Mouse (Mus musculus) spleen, adult 18-20 months (tissue): Measurements from ENCODE around the gene 4632433K11Rik.

Experiments
- DNase-seq, 2 experiments: peaks; one replicate each; pipeline ENCODE4 v3.0.0; 2022; ENCODE audit warnings: mixed read lengths in 2 of 2

The 4632433K11Rik gene

GRCm38 (mm10) chr7:5020000-5020681, 13.8 kb upstream of the 4632433K11Rik start, which contains the start of the genes Zfp865 and Ccdc106:
Gene Zfp865, plus strand, starts transcription at chr7:5020376.
Gene Ccdc106, plus strand, starts transcription at chr7:5020553.
- peak; percentile 96 to 99 for DNase-seq

DNA sequence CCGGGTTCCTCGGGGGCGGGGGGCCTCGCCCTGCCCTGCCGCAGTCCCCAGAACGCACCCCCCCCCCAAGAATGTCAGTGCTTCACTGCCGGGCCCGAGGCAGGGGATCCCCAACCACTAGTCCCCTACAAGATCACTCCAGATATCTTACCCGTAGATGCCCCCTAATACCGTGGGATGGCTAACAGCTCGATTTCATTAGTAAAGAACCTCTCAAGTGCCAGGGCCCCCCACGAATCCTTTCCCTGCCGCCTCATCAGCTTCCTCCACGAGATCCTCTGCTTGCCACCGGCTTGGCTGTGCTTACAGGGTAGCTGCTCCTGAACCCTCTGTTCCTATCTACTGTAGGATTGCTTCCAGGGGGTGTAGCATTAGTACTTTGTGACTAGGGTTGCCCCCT, 13.2 kb upstream of the 4632433K11Rik start:
- DNase-seq = no peak

DNA sequence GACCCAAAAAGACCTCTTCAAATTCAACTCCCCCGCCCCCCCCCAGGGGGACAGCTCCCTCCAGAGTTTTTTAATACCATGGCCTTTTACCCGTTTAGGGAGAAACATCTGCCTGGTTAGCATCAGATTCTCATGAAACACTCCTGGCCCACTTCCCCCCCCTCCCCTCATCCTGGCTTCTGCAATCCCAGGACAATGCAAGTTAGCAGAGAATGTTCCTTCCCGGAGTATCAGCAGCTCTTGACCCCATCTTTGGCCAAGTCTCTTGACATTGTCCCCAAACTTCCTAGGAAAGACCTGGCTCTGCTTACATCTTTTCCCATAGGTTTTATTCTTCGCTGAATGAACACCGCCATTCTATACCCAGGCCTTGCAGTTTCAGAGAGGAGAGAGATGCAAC, 12.7 kb upstream of the 4632433K11Rik start:
- DNase-seq = no peak

GRCm38 (mm10) chr7:5029543-5029942, 4.4 kb upstream of the 4632433K11Rik start:
- no peak for DNase-seq

- DNase-seq = no peak
Observed at GRCm38 (mm10) chr7:5029946-5030345, 4.0 kb upstream of the 4632433K11Rik start.

DNA sequence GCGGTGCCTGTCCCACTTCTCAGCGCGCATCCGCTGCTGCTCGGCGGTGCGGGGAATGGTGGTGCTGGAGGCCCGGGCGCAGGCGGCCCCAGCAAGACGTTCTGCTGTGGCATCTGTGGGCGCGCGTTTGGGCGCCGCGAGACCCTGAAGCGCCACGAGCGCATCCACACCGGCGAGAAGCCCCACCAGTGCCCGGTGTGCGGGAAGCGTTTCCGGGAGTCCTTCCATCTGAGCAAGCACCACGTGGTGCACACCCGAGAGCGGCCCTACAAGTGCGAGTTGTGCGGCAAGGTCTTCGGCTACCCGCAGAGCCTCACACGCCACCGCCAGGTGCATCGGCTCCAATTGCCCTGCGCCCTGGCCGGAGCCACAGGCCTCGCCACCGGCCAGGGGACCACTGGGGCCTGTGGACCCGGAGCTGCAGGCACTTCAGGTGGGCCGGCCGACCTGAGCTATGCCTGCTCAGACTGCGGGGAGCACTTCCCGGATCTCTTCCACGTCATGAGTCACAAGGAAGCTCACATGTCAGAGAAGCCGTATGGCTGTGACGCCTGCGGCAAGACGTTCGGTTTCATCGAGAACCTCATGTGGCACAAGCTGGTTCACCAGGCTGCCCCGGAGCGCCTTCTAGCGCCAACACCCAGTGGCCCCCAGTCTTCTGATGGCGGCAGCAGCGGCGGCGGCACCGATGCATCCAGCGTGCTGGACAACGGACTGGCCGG, 3.2 kb upstream of the 4632433K11Rik start:
- no peak for DNase-seq

GRCm38 (mm10) chr7:5031496-5031895, 2.4 kb upstream of the 4632433K11Rik start:
- DNase-seq = no peak

DNA sequence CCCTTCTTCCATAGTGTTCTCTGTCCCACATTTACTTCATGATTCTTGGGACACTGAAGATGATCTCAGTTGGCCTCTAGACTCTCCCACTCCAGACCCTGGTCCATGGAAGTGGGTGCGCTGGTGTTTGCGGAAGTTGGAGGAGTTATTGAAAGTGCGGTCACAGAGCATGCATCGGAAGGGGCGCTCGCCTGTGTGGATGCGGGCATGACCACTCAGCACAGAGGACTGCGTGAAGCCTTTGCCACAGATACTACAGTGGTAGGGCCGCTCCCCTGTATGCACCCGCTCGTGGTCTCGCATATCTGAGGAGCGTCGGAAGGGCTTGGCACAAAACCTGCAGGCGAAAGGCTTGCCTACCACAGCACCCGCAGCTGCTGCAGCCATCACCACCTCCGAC, 1.7 kb downstream of the 4632433K11Rik start:
- DNase-seq = no peak

- no peak for DNase-seq
Observed at GRCm38 (mm10) chr7:5036136-5036535, 2.2 kb downstream of the 4632433K11Rik start.

DNA sequence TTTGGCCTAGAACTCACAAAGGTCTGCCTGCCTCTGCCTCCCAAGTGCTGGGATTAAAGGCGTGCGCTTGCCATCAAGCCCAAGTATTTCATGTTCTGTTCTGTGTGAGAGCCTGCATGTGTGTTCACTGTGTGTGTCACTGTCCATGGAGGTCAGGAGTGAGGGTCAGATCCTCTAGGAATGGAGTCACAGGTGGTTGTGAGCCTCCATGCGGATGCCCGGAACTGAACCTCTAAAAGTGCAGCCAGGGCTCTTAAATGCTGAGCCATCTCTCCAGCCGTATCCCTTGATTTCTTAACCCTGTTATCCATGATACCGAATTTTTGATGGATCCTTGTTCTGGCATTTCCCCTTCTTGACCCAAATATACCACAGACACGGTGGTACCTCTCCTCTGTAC, 3.1 kb downstream of the 4632433K11Rik start:
- no peak for DNase-seq

- no peak for DNase-seq
Observed at GRCm38 (mm10) chr7:5037467-5037866, 3.5 kb downstream of the 4632433K11Rik start.

DNA sequence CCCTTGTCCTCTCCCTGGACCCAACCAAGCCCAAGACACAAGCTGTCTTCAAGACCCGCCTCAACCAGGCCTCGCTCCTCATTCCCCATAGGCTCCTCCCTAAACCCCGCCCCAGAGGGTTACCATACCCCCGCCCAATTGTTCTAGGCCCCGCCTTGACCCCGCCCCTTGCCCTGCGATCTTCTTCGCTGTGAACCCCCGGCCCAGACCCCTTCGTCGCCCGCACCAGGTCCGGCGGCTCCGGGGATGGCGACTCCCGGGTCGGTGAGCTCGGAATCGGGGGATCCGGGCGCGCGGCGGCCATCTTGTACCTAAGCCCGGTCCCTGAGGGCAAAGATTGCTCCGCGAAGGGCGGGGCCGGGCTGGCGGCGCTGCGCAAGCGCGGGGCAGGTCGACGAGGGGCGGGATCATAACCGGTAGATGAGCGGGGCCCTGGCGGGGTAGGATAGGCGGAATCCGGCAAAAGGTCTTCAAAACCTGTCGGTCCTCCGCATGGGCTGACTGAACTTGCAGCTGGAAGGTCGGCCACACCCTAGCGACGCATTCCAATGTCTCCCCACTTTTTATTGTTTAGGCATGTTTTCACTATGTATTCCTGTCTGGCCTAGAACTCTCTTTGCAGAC, 4.3 kb downstream of the 4632433K11Rik start, which contains the start of gene Zfp784:
Gene Zfp784, minus strand, starts transcription at position 338 of the 624 bp plus-strand sequence.
- peak; percentile 88 to 94 for DNase-seq

- DNase-seq = no peak
Observed at GRCm38 (mm10) chr7:5038940-5039339, 5.0 kb downstream of the 4632433K11Rik start.

DNA sequence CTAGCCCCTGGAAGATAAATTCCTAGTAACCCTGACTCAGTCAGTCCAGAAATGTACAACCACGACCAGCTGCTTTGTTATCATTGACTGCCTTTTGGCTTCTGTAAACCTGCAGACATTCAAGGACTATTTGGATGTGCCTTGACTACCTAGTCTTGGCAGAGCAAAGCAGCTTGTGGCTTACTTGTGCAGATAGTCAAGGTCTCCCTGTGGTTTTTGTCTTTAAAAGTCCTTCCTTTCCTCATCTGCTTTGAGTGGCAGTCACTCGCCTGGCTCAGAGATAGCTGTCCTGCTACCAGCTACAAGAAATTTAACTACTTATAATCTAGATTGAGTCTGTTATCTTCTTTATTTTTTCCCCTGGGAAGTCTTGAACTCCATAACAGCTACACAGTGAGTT, 11.1 kb downstream of the 4632433K11Rik start:
- no peak for DNase-seq

- DNase-seq = no peak
Observed at GRCm38 (mm10) chr7:5046112-5046511, 12.2 kb downstream of the 4632433K11Rik start.

DNA sequence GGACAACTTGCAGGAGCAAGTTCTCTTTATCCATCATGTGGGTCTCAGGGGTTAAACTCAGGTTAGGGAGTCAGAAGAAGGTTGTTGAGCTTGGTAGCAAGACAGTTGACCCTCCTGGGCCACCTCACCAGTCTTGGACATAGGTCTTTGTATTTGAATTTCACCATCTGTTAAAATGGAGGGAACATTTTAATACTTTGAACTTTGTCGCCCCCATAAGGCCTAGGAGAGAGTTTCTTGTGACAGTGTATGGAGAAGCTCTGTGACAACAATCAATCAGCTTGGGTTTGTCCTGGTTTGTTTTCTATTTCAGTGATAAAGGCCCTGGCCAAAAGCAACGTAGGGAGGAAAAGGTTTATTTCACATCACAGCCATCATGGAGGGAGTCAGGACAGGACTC, 13.4 kb downstream of the 4632433K11Rik start:
- no peak for DNase-seq

DNA sequence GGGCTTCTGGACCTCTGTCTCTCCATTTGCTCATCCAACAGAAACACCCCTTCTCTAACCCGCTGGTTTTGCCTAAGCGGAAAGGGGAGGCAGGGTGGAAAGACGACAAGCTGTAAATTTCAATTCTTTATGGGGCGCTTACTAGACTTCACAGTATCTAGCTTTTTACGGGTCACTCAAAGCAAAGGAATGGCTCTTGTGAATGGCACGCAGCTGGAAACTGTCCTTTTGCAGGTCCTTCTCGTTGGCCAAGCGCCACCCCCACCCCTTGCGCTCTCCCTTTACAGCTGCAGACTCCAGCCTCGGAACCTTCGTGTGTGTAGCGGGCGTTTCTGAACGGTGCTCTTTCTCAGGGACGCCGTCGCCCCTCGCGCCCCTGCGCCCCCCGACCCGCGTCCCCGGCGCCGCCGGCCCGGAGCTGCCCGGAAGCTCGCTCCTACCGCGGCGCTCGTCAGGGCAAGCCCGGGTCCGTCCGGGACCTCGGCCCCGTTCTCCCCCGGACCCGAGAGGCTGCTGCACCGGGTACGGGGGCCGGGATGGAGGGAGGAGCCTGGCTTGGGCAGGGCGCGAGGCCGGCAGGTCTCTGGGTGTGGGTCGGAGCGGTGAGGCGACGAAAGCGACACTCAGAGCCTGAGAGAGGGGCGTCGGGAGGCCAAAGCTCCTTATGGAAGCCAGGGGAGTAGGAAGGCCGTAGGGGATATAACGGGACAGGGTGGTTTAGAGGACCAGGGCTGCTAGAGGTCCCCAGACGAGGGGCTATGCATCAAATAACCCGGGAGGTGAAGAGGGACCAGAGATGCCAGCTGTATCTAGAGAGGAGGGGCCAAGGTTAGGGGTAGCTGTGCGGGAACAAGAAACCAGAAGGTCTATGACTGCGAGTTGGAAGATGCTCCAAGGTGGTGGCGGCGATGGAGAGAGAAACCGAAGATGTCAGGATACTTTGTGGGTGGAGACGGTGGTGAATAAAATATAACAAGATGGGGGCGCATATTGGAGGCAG, 17.6 kb downstream of the 4632433K11Rik start, which contains the start of gene Zfp580:
Gene Zfp580, plus strand, starts transcription at position 346 of the 1,000 bp plus-strand sequence.
- peak; percentile 39 to 68 for DNase-seq

GRCm38 (mm10) chr7:5052438-5052837, 18.5 kb downstream of the 4632433K11Rik start:
- no peak for DNase-seq

DNA sequence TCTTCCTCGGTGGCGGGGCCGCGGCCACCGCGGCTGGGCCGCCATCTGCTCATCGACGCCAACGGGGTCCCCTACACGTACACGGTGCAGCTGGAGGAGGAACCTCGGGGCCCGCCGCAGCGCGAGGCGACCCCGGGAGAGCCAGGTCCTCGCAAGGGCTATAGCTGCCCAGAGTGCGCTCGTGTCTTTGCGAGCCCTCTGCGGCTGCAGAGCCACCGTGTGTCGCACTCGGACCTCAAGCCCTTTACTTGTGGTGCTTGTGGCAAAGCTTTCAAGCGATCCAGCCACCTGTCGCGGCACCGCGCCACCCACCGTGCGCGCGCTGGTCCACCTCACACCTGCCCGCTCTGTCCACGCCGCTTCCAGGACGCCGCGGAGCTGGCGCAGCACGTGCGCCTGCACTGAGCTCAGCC, 19.0 kb downstream of the 4632433K11Rik start:
- DNase-seq = no peak

DNA sequence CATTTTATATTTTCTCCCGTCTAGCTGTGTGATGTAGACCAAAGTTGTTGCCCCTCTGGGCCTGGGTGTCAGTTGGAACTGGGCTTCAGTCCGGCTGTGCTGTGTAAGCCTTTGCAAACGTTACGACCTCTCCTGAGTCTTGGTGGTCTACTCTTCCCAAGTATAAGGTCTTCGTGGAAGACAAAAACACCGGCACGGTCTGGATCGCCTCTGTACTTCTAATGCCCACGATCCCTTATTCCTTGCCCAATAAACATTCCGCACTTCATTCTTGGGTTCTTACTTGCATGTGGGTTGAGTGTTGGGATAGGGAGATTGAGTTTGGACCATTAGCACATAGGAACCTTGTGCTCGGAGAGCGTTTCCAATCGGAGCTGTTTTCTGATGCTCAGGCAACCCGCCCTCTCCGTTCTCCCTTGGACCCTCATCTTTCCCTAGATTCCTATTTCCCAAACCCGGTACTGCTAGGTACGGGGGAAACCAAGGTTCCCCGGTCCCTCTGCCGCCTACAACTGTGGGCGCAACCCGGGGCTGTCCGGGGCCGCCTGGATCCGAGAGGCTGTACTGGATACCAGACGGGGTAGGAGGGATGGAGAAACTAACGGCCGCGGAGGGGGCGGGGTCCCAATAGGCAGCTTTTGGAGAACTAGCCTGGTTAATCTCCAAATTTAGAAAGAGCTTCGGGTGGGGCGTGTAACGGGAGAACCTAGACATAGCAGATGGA, 19.7 kb downstream of the 4632433K11Rik start:
- no peak for DNase-seq

GRCm38 (mm10) chr7:5056651-5057263, 22.8 kb downstream of the 4632433K11Rik start:
- no peak for DNase-seq
